Mouse (Mus musculus) urinary bladder, postnatal 4 days (tissue): ENCODE data around the gene Riox1.

ENCODE experiments used
- DNase-seq, 2 experiments: peaks; one replicate each; pipeline ENCODE4 v3.0.0; 2021 to 2022; ENCODE audit warnings: low spot score in 2 of 2

Gene Riox1

GRCm38 (mm10) chr12:83949776-83950492 is 474 bp upstream of the Riox1 start:
- no peak for DNase-seq

- DNase-seq = peak in 1 of 2 experiments; percentile 27
Observed at GRCm38 (mm10) chr12:83950840-83951701, 663 bp downstream of the Riox1 start.

- no peak for DNase-seq
Observed at GRCm38 (mm10) chr12:83951711-83952575, 1.5 kb downstream of the Riox1 start.

- DNase-seq = no peak
Observed at GRCm38 (mm10) chr12:83958278-83958677, 7.9 kb downstream of the Riox1 start.

GRCm38 (mm10) chr12:83965235-83965634 is 14.8 kb downstream of the Riox1 start:
- DNase-seq = no peak

GRCm38 (mm10) chr12:83972117-83972516 is 21.7 kb downstream of the Riox1 start:
- DNase-seq = no peak

GRCm38 (mm10) chr12:83978862-83979261 is 28.5 kb downstream of the Riox1 start:
- no peak for DNase-seq

GRCm38 (mm10) chr12:83981615-83982014 is 31.2 kb downstream of the Riox1 start:
- DNase-seq = no peak

GRCm38 (mm10) chr12:83984752-83985151 is 34.3 kb downstream of the Riox1 start, which contains the start of gene Heatr4:
Gene Heatr4 (minus strand): TSS chr12:83984852.
- DNase-seq = no peak

- no peak for DNase-seq
Observed at GRCm38 (mm10) chr12:83987242-83987582, 36.8 kb downstream of the Riox1 start.

- peak; percentile 69 to 74 for DNase-seq
Observed at GRCm38 (mm10) chr12:83987583-83988441, 37.4 kb downstream of the Riox1 start, which contains the start of gene Acot2. Gene Acot2 (plus strand): TSS chr12:83987861.

- no peak for DNase-seq
Observed at GRCm38 (mm10) chr12:83988483-83988882, 38.1 kb downstream of the Riox1 start.

- DNase-seq = no peak
Observed at GRCm38 (mm10) chr12:83989378-83989777, 39.0 kb downstream of the Riox1 start.

- DNase-seq = no peak
Observed at GRCm38 (mm10) chr12:83997221-83997620, 46.8 kb downstream of the Riox1 start.

GRCm38 (mm10) chr12:83998341-83999107 is 48.1 kb downstream of the Riox1 start:
- DNase-seq = no peak

- DNase-seq = peak in 1 of 2 experiments; percentile 40
Observed at GRCm38 (mm10) chr12:83999237-83999636, 48.8 kb downstream of the Riox1 start.

GRCm38 (mm10) chr12:84000418-84000817 is 50.0 kb downstream of the Riox1 start:
- no peak for DNase-seq
